Mouse (Mus musculus): ENCODE results near the gene Tubb4b.
A peak's percentile ranks its signal among the peaks of the same experiment; 100 is the strongest.

Tubb4b gene

DNA sequence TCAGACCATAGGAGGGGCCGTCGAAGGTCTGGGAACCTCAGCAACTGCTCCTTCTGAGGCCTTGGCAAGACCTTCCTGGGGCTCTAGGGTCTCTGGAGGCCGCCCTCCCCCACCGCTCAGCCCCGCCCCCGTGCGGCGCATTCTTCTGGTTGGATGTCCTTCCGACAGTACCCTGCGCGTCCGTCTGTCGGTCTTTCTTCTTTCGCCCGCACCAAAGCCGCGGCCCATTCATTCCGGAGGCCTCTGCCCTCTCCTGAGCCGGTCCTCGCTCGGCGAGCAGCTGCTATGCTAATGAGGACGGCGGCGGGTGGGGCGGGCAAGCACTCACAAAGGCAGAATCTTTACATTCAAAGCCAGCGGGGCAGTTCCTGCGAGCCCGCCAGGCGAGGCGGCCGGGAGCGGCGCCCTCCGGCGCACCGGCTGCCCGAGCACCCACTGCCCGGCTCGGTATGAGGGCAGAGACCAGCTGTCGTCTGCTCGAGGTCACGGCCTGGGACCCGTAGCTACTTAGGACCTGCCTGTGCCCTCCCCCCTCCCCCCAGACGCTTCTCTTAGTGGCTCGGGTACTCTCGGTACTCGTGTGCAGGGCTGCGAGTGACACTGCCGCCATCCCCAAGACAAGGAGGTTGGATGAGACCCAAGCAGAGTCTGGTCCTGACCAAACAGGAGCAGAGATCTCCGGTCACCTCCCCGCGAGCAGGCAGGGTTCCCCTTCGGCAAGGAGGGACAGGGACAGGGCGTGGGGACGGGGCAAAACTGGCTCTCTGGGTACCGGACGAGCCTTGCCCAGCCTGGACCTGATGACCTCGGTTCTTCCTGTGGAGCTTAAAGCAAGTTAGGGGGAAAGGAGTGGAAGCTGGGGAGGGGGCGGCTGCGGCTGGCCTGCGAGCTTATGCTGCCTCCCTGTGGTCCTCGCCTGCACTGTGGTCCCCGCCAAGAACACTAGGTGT is 38.6 kb downstream of the Tubb4b start:
- no peak for DNase-seq

DNA sequence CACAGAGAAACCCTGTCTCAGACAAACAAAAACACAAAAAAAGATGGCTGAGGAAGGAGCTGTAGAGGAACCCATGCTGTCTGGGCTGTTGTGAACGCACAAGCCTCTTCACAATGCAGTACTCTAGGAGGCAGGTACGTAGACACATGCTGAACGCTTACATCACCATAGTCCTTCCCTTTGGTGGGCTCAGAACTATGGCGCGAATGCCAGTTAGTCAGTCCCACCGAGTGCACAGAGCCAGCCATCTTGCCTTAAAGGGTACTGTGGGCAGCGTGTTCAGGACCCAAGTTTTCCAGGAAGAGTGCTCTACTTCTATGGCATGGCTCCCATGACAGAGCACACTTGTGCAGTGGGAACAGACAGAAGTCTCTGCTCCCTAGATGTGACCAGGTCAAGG is 40.0 kb downstream of the Tubb4b start:
- DNase-seq: no peak

- no peak for DNase-seq
Measured at GRCm38 (mm10) chr2:25183336-25183735, 41.2 kb downstream of the Tubb4b start.

- DNase-seq: no peak
Measured at GRCm38 (mm10) chr2:25182664-25183063, 41.8 kb downstream of the Tubb4b start.

GRCm38 (mm10) chr2:25181891-25182397 is 42.6 kb downstream of the Tubb4b start:
- DNase-seq: no peak

DNA sequence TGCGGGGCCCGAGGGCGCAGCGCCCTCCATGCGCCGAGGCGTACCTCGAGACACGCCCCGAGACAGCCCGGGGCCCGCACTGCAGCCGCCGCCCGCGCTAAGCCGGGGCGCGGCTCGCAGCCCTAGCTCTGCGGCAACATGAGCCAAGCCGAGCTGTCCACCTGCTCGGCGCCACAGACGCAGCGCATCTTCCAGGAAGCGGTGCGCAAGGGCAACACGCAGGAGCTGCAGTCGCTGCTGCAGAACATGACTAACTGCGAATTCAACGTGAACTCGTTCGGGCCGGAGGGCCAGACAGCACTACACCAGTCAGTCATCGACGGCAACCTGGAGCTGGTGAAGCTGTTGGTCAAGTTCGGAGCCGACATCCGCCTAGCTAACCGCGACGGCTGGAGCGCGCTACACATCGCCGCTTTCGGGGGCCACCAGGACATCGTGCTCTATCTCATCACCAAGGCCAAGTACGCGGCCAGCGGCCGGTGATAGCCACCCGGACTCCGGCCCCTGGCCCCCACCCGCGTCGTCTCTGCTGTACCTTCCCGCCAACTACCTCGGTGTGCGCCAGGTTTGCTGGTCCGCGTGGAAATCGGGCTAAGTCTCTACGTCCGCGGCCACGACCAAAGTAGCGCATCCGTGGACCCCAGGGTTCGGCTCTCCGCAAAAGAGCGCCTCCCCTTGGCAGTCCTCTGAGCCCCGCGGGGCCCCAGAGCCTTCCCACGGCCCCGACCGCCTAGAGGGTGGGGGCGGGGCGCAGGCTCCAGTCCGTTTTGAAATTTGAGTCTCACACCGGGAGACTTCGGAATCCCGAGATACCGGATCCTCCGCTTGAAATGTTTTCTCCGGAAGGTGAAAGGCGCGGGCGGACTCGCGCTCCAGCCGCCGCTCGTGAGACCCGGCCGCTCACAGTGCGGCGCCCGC is 43.3 kb downstream of the Tubb4b start:
- no peak for DNase-seq

GRCm38 (mm10) chr2:25180478-25180903 is 44.0 kb downstream of the Tubb4b start, which contains the start of gene Nrarp:
Gene Nrarp, plus strand, starts transcription at chr2:25180758.
- peak; percentile 93 for DNase-seq

DNA sequence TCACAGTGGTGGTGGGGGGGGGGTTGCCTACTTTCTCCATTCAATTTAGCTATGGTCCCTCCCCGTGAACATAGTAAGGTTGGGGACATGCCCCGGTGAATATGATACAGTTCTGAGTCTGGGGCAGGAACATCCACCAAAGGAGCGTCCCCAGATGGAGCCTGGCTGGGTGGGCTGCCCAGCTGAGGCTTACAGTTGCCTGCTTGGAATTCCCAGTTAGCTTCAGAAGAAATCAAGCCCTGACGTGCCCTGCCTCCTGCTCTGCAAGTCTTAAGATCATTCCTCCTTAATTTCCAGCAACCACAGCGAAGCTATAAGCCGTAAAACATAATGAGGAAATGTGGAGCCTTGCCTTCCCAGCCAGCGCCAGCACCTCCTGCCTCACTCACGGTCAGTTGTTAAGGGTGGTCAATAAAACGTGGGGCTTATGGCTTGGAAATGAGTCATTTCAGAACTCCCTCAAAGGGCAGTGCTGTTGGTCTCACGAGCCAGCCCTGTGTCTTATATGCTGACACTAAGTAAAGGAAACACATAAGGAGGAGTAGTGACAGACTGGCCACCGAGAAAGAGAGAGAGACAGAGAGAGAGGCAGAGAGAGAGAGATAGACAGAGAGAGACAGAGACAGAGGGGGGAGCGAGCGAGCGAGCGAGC is 44.8 kb downstream of the Tubb4b start:
- no peak for DNase-seq

GRCm38 (mm10) chr2:25178285-25178972 is 46.1 kb downstream of the Tubb4b start:
- DNase-seq: no peak

- DNase-seq: peak; percentile 59
Measured at GRCm38 (mm10) chr2:25177685-25178084, 46.8 kb downstream of the Tubb4b start.

DNA sequence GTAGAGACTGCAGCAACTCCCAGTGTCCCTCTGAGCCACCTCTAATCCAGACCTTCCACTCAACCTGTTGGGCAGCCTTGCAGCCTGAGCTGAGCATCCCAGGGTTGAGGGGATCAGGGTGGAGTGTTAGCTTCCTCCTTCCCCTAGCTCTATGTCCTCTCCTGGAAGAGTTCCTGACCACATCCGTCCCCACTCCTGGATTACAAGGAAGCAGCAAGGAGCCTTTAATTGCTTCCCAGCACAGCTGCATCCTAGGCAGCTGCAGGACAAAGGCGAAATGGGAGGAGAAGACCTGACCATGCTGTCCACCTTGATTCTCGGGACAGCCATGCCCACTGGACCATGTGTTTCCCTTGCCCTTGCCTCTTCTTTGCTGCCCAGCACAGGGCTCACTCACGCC is 47.4 kb downstream of the Tubb4b start:
- DNase-seq: no peak

- peak; percentile 60 for DNase-seq
Measured at GRCm38 (mm10) chr2:25176573-25176972, 47.9 kb downstream of the Tubb4b start.

- no peak for DNase-seq
Measured at GRCm38 (mm10) chr2:25175690-25176078, 48.8 kb downstream of the Tubb4b start.

GRCm38 (mm10) chr2:25174866-25175689 is 49.4 kb downstream of the Tubb4b start:
- DNase-seq: peak; percentile 92

DNA sequence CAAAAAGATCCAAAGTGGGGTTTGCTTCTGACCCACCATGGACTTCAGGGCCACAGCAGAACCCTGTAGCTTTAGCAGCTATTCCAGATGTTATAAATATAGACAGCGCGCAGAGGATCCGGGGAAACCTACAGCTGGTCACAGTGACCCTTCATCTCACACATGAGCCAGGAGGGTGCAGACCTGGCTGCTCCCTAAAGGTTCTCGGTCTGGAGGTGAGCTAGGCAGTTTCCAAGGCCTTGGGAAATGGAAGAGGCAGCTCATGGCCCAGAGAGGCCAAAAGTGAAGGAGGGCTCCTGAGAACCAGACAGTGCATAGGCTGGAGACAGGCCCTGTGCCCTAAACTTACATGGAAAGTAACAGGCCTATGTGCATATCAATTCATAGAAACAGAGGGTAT is 50.7 kb downstream of the Tubb4b start:
- no peak for DNase-seq

DNA sequence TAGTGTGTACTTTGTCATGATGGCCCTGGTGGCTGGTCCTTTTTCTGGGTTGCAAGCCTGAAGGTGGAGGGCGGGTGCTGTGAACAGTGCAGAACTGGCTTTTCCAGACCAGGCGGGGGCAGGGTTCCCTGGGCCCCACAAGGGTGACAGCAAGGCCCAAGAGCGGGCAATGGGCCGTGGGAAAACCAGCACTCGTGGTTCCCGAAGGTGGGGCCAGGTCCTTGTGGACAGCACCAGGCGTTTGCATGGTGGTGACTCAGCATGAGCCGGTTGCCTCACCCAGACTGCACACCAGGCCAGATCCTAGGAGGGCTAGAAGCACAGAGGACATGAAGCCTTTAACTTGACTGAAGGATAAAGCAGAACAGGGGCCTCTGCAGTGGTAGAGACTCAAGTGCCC is 51.9 kb downstream of the Tubb4b start:
- no peak for DNase-seq

Data from kidney, adult 9 months (tissue).